Mouse (Mus musculus): ENCODE measurements around the gene Trio.

DNA sequence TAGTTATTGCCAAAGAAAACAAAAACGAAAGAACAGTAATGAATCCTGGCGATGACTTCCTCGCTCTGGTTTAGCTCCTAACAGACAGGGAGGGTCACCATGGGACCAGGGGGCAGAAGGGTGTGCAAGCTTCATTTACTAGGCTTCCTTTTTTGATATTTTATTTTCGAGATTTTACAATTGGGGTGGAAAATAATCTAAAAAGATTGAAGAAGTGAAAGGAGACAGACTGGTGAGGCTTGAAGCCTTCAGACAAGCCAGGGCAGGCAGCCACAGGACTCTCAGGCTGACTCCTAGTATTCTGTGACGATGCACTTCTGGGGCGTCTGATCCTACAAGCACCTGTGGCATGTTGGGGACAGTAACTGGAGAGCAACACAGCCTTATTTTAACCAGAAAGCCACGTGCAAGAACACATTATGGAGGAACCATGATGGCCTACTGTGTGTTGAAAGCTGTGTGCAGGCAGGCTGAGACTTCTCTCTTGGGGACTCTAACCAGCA, 253.5 kb downstream of the Trio start:
- TF ChIP-seq CTCF (IDR thresholded peaks at IDR 0.05; ENCODE audit: borderline replicate concordance, insufficient read depth, low read depth, low read length) (no peak), POLR2A (IDR thresholded peaks at IDR 0.05; ENCODE audit: borderline replicate concordance, insufficient read depth, low read length) (no peak)
